Mouse (Mus musculus): ENCODE results near the gene Adprm.
"Not testable (repeated sequence)": the region's sequence is repeated elsewhere in the genome, so short reads cannot be mapped to it uniquely, and the experiment has no call there.

The Adprm gene

DNA sequence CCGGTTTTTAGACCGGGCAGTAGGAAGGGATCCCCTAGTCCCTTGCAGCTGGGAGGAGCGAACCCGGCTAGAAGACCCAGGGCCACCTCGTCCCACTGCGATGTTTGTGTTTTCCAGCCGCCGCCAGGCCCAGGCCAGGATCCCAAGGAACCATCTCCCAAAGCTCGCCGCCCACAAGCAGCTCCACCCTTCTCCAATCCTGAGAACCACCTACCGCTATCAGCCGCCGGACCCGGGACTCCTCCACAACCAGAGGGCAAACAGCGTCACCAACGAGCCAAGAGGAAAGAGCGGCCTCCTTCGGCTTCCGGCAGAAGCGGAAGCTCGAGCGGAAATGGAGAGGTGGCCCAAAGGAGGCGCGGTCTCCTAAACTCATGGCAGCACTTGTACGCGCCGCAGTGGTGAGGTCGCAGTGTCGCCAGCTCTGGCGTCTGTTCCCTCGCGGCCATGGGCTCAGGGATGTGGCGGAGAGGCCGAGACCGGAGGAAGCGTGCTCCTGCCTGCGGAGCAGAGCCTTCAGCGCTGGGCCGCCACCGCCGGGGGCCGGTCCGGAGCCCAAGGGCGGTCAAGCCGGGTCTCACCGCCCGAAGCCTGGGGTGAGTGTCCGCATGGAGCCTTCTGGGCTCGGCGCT, at the start of gene Adprm, which contains the start of gene Sco1:
TSS of gene Adprm (minus strand) at position 274 of the 632 bp plus-strand sequence.
TSS of gene Sco1 (plus strand) at position 350 of the 632 bp plus-strand sequence.
- DNase-seq (ENCODE audit: low read depth, low spot score) = peak; percentile 86

DNA sequence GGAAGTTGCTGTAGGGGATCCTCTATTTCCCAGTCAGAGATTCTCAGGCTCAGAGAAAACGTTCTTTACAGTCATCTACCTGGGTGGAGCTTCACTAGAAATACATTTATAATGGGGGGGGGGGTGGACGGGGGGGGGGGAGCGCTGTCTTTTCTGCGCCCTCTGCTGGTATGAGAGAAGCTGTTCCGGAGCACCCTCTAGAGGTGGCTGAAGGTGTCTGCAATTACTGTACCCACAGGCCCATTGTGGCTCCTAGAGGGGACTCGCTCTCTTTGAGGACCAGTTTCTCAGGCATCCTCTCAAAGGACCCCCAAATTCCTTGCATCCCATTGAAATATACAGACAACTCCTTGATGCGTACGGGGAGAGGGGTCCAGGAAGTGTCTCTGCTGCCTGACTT, 49.3 kb upstream of the Adprm start:
- peak; percentile 49 for DNase-seq (ENCODE audit: low read depth, low spot score)

DNA sequence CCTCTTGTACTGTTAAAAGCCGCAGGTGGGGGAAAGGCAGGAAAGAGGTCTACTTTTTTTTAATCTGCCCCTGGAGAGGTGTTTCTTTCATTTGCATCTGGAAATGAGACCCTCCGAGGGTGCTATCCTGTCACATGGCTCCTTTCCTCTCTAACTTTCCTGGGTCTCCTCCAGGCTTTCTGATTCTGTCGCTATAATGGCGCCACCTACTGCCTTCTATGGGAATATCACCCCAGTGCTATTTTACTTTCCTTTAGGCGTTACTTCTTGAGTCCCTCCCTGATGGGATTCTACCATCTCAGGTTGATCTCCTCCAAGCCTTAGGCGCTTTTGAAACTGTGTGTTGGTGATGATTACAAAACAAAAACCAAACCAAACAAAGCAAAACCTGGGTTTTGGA, 47.8 kb upstream of the Adprm start:
- peak; percentile 79 for DNase-seq (ENCODE audit: low read depth, low spot score)

- DNase-seq (ENCODE audit: low read depth, low spot score) = no peak
Observed at GRCm38 (mm10) chr11:67099241-67099640, 46.8 kb upstream of the Adprm start.

DNA sequence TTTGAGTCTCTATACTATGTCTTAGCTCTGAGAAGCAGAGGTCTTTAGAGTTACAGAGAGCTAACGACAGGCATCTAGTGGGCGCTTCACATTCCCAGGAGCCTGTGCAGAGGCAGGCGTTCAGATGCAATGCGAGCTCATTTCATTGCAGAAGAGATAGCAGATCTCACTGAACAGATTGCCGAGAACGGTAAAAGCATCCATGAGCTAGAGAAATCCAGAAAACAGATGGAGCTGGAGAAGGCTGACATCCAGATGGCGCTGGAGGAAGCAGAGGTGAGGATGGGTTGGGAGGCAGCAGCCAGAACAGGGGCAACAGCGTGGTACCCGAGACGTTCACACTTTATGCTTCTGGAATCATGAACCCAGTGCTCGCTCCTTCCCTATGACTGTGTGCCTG, 46.0 kb upstream of the Adprm start:
- DNase-seq (ENCODE audit: low read depth, low spot score) = no peak

DNA sequence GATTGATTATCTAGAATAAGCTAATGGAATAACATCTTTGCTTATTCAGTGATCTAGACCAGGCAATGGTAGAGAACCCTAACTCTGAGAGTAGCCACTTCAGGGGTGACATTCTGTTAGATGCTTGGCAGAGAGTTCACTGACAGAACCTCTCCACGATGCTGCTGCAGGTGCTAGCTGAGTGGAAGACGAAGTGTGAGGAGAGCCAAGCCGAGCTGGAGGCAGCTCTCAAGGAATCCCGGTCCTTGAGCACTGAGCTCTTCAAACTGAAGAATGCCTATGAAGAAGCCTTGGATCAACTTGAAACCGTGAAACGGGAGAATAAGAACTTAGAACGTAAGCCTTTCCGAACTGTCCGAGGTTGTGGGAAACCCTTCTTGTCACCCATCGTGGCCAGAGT, 45.3 kb upstream of the Adprm start:
- no peak for DNase-seq (ENCODE audit: low read depth, low spot score)

GRCm38 (mm10) chr11:67094470-67094869, 42.1 kb upstream of the Adprm start:
- no peak for DNase-seq (ENCODE audit: low read depth, low spot score)

DNA sequence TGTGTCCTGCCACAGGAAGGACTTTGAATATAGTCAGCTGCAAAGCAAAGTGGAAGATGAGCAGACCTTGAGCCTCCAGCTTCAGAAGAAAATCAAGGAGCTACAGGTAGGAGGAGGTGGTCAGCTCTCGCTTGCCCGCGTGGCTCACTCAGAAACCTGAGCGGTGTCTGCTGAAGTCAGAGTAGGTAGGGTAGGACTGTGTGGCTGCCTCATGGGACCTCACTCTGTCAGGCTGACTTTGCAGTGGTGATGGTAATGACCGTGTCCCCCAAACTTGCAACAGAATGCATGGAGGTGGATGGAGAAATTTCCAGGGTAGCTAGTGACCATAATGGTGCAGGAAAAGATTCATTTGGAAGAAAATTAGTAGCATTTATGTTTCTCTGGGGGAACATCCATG, 41.3 kb upstream of the Adprm start:
- DNase-seq (ENCODE audit: low read depth, low spot score) = no peak

GRCm38 (mm10) chr11:67093201-67093600, 40.8 kb upstream of the Adprm start:
- DNase-seq (ENCODE audit: low read depth, low spot score) = no peak

- not testable (repeated sequence) for DNase-seq (ENCODE audit: low read depth, low spot score)
Observed at GRCm38 (mm10) chr11:67092354-67092753, 40.0 kb upstream of the Adprm start.

GRCm38 (mm10) chr11:67087225-67087624, 34.8 kb upstream of the Adprm start:
- no peak for DNase-seq (ENCODE audit: low read depth, low spot score)

- DNase-seq (ENCODE audit: low read depth, low spot score) = no peak
Observed at GRCm38 (mm10) chr11:67086467-67087164, 34.2 kb upstream of the Adprm start.

DNA sequence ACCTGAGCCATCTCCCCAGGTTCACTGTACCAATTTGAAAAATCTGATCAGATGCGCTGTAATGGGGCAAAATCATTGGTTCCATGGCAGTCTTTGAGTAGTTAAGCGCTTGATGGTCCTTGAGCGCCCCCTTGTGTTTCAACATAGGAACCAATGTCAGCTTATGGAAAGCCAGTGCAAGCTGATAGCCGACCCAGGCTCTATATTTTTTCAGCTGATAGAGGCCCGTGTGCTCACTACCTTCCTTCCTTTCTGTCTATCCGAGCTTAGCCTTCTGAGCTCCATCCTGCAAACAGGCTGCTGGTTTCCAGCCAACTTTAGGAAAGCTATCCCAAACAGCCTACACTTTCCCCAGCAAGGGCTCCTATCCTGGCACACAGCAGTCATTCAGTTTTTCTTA, 33.1 kb upstream of the Adprm start:
- DNase-seq (ENCODE audit: low read depth, low spot score) = peak; percentile 87

DNA sequence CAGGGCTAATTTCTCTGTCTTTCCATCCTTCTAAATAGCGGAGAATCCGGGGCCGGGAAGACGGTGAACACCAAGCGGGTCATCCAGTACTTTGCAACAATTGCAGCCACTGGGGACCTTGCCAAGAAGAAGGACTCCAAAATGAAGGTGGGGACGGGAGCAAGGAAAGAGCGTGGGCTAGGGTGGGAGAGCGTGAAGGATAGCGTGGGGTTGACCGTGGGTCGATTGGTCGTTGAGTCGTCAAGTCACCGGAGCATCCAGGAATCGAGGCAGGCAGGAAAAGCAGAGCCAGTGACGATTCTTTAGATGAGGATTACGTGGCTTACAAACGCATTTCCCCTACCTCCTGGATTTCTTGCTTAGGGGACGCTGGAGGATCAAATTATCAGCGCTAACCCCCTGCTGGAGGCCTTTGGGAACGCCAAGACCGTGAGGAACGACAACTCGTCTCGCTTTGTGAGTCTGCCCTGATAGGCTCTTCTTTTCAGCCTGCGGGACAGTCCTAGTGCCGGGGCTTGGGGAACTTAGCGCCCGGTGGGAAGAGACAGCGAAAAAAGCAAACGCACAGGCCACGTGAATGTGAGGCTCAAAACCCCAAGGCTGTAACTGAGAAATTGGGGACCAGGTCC, 31.4 kb upstream of the Adprm start:
- DNase-seq (ENCODE audit: low read depth, low spot score) = peak; percentile 76

- no peak for DNase-seq (ENCODE audit: low read depth, low spot score)
Observed at GRCm38 (mm10) chr11:67083239-67083638, 30.8 kb upstream of the Adprm start.

- DNase-seq (ENCODE audit: low read depth, low spot score) = no peak
Observed at GRCm38 (mm10) chr11:67082793-67083192, 30.4 kb upstream of the Adprm start.

DNA sequence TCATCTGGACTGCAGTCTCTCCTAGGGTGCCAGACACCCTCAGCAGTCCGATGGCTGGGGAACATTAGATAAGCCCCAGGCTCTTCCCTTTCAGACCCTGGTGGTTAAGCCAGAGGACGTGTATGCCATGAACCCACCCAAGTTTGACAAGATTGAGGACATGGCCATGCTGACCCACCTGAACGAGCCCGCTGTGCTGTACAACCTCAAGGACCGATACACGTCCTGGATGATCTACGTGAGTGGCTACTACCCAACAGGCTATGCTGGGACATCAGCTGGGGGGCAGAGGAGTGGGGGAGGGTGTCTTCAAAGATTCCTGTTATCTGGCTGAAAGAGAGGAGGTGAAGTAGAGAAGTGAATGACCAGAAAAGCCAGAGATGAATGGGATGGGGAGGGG, 29.8 kb upstream of the Adprm start:
- DNase-seq (ENCODE audit: low read depth, low spot score) = no peak

- DNase-seq (ENCODE audit: low read depth, low spot score) = peak; percentile 87
Observed at GRCm38 (mm10) chr11:67081125-67081649, 28.8 kb upstream of the Adprm start.

DNA sequence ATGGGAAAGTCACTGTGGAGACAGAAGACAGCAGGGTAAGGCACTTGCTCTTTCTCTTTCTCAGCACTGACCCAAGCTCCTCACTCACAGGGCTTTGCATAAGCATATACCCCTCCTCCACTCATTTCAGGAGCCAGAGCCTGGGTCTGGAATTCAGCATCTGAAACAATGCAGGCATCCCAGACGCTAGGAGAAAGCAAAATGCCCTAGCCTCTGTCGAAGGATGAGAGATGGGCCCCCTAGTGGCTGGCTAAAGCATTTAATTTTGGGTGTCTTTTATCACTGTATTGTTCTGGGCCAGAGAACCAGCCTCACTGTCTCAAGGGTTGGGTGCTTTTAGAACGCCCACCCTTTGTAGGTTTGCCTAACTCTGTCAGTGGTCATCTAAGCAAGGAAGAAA, 27.8 kb upstream of the Adprm start:
- DNase-seq (ENCODE audit: low read depth, low spot score) = peak; percentile 91

- no peak for DNase-seq (ENCODE audit: low read depth, low spot score)
Observed at GRCm38 (mm10) chr11:67079740-67080139, 27.3 kb upstream of the Adprm start.

DNA sequence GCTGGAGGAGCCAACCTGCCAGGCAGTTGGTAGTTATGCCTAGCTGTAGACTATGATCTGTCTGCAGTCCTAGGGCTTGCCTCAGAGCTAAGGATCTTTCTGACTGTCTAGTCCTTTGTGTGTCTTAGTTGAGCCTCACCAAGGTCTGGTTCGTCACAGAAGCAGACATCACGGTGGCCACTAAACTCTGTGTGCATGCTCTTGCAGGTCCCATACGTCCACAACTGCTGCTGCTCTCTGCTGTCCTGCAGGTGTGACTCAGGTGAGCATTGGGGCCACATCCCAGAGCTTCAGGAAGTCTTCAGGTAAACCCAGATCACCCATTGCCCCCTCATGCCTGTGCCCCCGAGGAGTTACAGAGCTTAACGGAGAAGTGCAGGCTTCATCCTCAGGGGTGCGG, 26.5 kb upstream of the Adprm start:
- no peak for DNase-seq (ENCODE audit: low read depth, low spot score)

- no peak for DNase-seq (ENCODE audit: low read depth, low spot score)
Observed at GRCm38 (mm10) chr11:67078000-67078399, 25.6 kb upstream of the Adprm start, which contains the start of gene Myh3. Gene Myh3 (plus strand): TSS chr11:67078300.

GRCm38 (mm10) chr11:67077435-67077834, 25.0 kb upstream of the Adprm start:
- no peak for DNase-seq (ENCODE audit: low read depth, low spot score)

Data from ES-CJ7 (cell line).